Mouse (Mus musculus) CH12.LX (cell line): ENCODE data around the gene Ghrhr.

Source experiments
- CHD2 ChIP-seq: IDR thresholded peaks from 2 replicates; pipeline ENCODE4 v1.6.1; 2011; ENCODE audit warnings: low read length, improper control_type of control experiment
- CTCF ChIP-seq, 2 experiments: IDR thresholded peaks in 1 of 2; conservative IDR thresholded peaks in 1 of 2; 2 replicates each; pipeline ENCODE4 v1.5.1; 2011 to 2012; ENCODE audit warnings: low read depth in 2 of 2, low read length in 2 of 2, improper control_type of control experiment in 1 of 2, inconsistent platforms in 1 of 2, mild to moderate bottlenecking in 1 of 2, moderate library complexity in 1 of 2
- EP300 ChIP-seq: IDR thresholded peaks from 2 replicates; pipeline ENCODE4 v1.6.1; 2011; ENCODE audit warnings: low read length, improper control_type of control experiment
- MAX ChIP-seq: IDR thresholded peaks from 2 replicates; pipeline ENCODE4 v1.6.1; 2011; ENCODE audit warnings: low read length, improper control_type of control experiment
- MEF2A ChIP-seq: IDR thresholded peaks from 2 replicates; pipeline ENCODE4 v1.6.1; 2014; ENCODE audit warnings: low read depth, mild to moderate bottlenecking, inconsistent platforms, low read length, improper control_type of control experiment, borderline replicate concordance
- NRF1 ChIP-seq: IDR thresholded peaks from 2 replicates; pipeline ENCODE4 v1.6.1; 2014; ENCODE audit warnings: low read depth, mild to moderate bottlenecking, inconsistent platforms, low read length, improper control_type of control experiment, moderate library complexity
- POLR2A ChIP-seq: IDR thresholded peaks from 2 replicates; pipeline ENCODE4 v1.6.1; 2011; ENCODE audit warnings: low read depth, mild to moderate bottlenecking, improper control_type of control experiment, low read length
- TCF12 ChIP-seq: IDR thresholded peaks from 2 replicates; pipeline ENCODE4 v1.6.1; 2014; ENCODE audit warnings: low read depth, mild to moderate bottlenecking, inconsistent platforms, low read length, improper control_type of control experiment
- USF1 ChIP-seq: IDR thresholded peaks from 2 replicates; pipeline ENCODE4 v1.6.1; 2014; ENCODE audit warnings: low read depth, mild to moderate bottlenecking, inconsistent platforms, low read length, improper control_type of control experiment
- ZKSCAN1 ChIP-seq: IDR thresholded peaks from 2 replicates; pipeline ENCODE4 v1.6.1; 2012; ENCODE audit warnings: low read depth, inconsistent platforms, low read length, improper control_type of control experiment, borderline replicate concordance
- ZNF384 ChIP-seq: IDR thresholded peaks from 2 replicates; pipeline ENCODE4 v1.6.1; 2012; ENCODE audit warnings: low read depth, low read length, improper control_type of control experiment, inconsistent platforms

- TF ChIP-seq MEF2A, result no peak
- no peak for TF ChIP-seq MAX
- TF ChIP-seq CTCF (conservative IDR thresholded peaks at IDR 0.05 in 1 of 2, IDR thresholded peaks at IDR 0.05 in 1 of 2; ENCODE audit: low read depth in 2 of 2, low read length in 2 of 2), result no peak
- no peak for TF ChIP-seq USF1
- no peak for TF ChIP-seq ZNF384
- TF ChIP-seq CHD2, result no peak
- TF ChIP-seq POLR2A, result no peak
- no peak for TF ChIP-seq NRF1
- no peak for TF ChIP-seq ZKSCAN1
- no peak for TF ChIP-seq TCF12
- no peak for TF ChIP-seq EP300
Measured at GRCm38 (mm10) chr6:55338077-55338476, 38.0 kb upstream of the Ghrhr start.
